Mouse (Mus musculus): ENCODE measurements around the gene Mme. TPM values are rescaled to one million over a fixed set of nuclear protein-coding genes. Genes with fewer than 3 reads are reported as not detected.
A peak's percentile ranks its signal among the peaks of the same experiment; 100 is the strongest.

Mme gene
- polyA plus RNA-seq, 1 experiment from 2014 or later, result 30.9 TPM

GRCm38 (mm10) chr3:63295657-63296231 is 54.4 kb downstream of the Mme start:
- Histone ChIP-seq H3K9ac (replicated peaks) (peak overlapping the region; percentile 90), H3K36me3 (no peaks in the 10 kb centered on the region), H3K4me2 (peak overlapping the region; percentile 82), H3K27me3 (no peaks in the 10 kb centered on the region), H3K4me3 (replicated peaks) (peak overlapping the region; percentile 79), H3K27ac (peak overlapping the region; percentile 97), H3K4me1 (replicated peaks) (peaks cover 12% of the 10 kb centered on the region), H3K9me3 (no peaks in the 10 kb centered on the region)
- ATAC-seq (ENCODE audit: insufficient number of reproducible peaks, insufficient read depth, low FRiP score, low TSS enrichment, low read depth), result peak; percentile 84
- WGBS, result under 1% methylated on average over 54 of the region's 54 CpGs

GRCm38 (mm10) chr3:63296411-63296810 is 55.1 kb downstream of the Mme start:
- Histone ChIP-seq H3K4me1 (replicated peaks) (peaks cover 12% of the 10 kb centered on the region), H3K9me3 (no peaks in the 10 kb centered on the region), H3K27ac (peak overlapping the region; percentile 97), H3K9ac (replicated peaks) (no peak overlapping the region), H3K4me2 (peak overlapping the region; percentile 82), H3K4me3 (replicated peaks) (peak overlapping the region; percentile 79), H3K27me3 (no peaks in the 10 kb centered on the region), H3K36me3 (no peaks in the 10 kb centered on the region)
- 3% methylated on average over 12 of the region's 12 CpGs for WGBS
- ATAC-seq (ENCODE audit: insufficient number of reproducible peaks, insufficient read depth, low FRiP score, low TSS enrichment, low read depth), result no peak

- WGBS, result 4% methylated on average over 6 of the region's 6 CpGs
- no peaks in the 10 kb centered on the region; the same call in 1 of the 2 replicates for H3K36me3 ChIP-seq
- peak overlapping the region; percentile 34 for H3K4me2 ChIP-seq
- ATAC-seq (ENCODE audit: insufficient number of reproducible peaks, insufficient read depth, low FRiP score, low TSS enrichment, low read depth), result no peak
- H3K4me3 ChIP-seq (replicated peaks), result 0 out of 2 replicates have a peak overlapping the region, but pooled peaks have one; percentile 9
- H3K9ac ChIP-seq (replicated peaks), result no peak overlapping the region
- peaks cover 12% of the 10 kb centered on the region for H3K4me1 ChIP-seq (replicated peaks)
- H3K27ac ChIP-seq, result no peak overlapping the region
- H3K9me3 ChIP-seq, result no peaks in the 10 kb centered on the region
- no peaks in the 10 kb centered on the region for H3K27me3 ChIP-seq
Measured at GRCm38 (mm10) chr3:63297787-63298186, 56.5 kb downstream of the Mme start.

GRCm38 (mm10) chr3:63315211-63315760 is 73.9 kb downstream of the Mme start:
- no peak for ATAC-seq (ENCODE audit: insufficient number of reproducible peaks, insufficient read depth, low FRiP score, low TSS enrichment, low read depth)
- 42% methylated on average over 7 of the region's 7 CpGs for WGBS
- H3K27me3 ChIP-seq, result no peaks in the 10 kb centered on the region
- H3K4me1 ChIP-seq (replicated peaks), result peaks cover 5% of the 10 kb centered on the region
- H3K27ac ChIP-seq, result no peak overlapping the region
- H3K4me3 ChIP-seq (replicated peaks), result no peak overlapping the region
- H3K9me3 ChIP-seq, result no peaks in the 10 kb centered on the region
- H3K36me3 ChIP-seq, result no peaks in the 10 kb centered on the region
- H3K9ac ChIP-seq (replicated peaks), result no peak overlapping the region
- H3K4me2 ChIP-seq, result no peak overlapping the region

- no peak overlapping the region for H3K27ac ChIP-seq
- WGBS, result 83% methylated on average over 3 of the region's 3 CpGs
- no peak overlapping the region for H3K4me2 ChIP-seq
- no peak overlapping the region for H3K9ac ChIP-seq (replicated peaks)
- no peaks in the 10 kb centered on the region for H3K9me3 ChIP-seq
- no peak for ATAC-seq (ENCODE audit: insufficient number of reproducible peaks, insufficient read depth, low FRiP score, low TSS enrichment, low read depth)
- H3K4me3 ChIP-seq (replicated peaks), result no peak overlapping the region
- no peaks in the 10 kb centered on the region for H3K27me3 ChIP-seq
- peaks cover 5% of the 10 kb centered on the region for H3K4me1 ChIP-seq (replicated peaks)
- no peaks in the 10 kb centered on the region for H3K36me3 ChIP-seq
Measured at GRCm38 (mm10) chr3:63317496-63317895, 76.2 kb downstream of the Mme start.

GRCm38 (mm10) chr3:63325615-63326014 is 84.3 kb downstream of the Mme start:
- H3K27me3 ChIP-seq, result no peaks in the 10 kb centered on the region
- H3K36me3 ChIP-seq, result no peaks in the 10 kb centered on the region
- no peaks in the 10 kb centered on the region for H3K4me1 ChIP-seq (replicated peaks)
- H3K9ac ChIP-seq (replicated peaks), result no peak overlapping the region
- no peak for ATAC-seq (ENCODE audit: insufficient number of reproducible peaks, insufficient read depth, low FRiP score, low TSS enrichment, low read depth)
- no peak overlapping the region for H3K4me2 ChIP-seq
- 77% methylated on average over 2 of the region's 2 CpGs for WGBS
- no peaks in the 10 kb centered on the region for H3K9me3 ChIP-seq
- no peak overlapping the region for H3K4me3 ChIP-seq (replicated peaks)
- H3K27ac ChIP-seq, result no peak overlapping the region

GRCm38 (mm10) chr3:63340110-63340509 is 98.8 kb downstream of the Mme start:
- H3K27ac ChIP-seq, result 0 out of 2 replicates have a peak overlapping the region, but pooled peaks have one; percentile 7
- no peaks in the 10 kb centered on the region for H3K36me3 ChIP-seq
- H3K9me3 ChIP-seq, result no peaks in the 10 kb centered on the region
- H3K4me3 ChIP-seq (replicated peaks), result no peak overlapping the region
- ATAC-seq (ENCODE audit: insufficient number of reproducible peaks, insufficient read depth, low FRiP score, low TSS enrichment, low read depth), result no peak
- WGBS, result 71% methylated on average over 2 of the region's 2 CpGs
- H3K4me1 ChIP-seq (replicated peaks), result no peaks in the 10 kb centered on the region; the same call in 1 of the 2 replicates
- no peak overlapping the region for H3K9ac ChIP-seq (replicated peaks)
- no peaks in the 10 kb centered on the region for H3K27me3 ChIP-seq
- H3K4me2 ChIP-seq, result no peak overlapping the region

GRCm38 (mm10) chr3:63340546-63340945 is 99.2 kb downstream of the Mme start:
- no peaks in the 10 kb centered on the region for H3K9me3 ChIP-seq
- 68% methylated on average over 3 of the region's 3 CpGs for WGBS
- no peaks in the 10 kb centered on the region for H3K36me3 ChIP-seq
- H3K4me2 ChIP-seq, result no peak overlapping the region
- no peaks in the 10 kb centered on the region for H3K27me3 ChIP-seq
- no peaks in the 10 kb centered on the region; the same call in 1 of the 2 replicates for H3K4me1 ChIP-seq (replicated peaks)
- no peak for ATAC-seq (ENCODE audit: insufficient number of reproducible peaks, insufficient read depth, low FRiP score, low TSS enrichment, low read depth)
- no peak overlapping the region for H3K9ac ChIP-seq (replicated peaks)
- no peak overlapping the region for H3K4me3 ChIP-seq (replicated peaks)
- H3K27ac ChIP-seq, result 0 out of 2 replicates have a peak overlapping the region, but pooled peaks have one; percentile 7

GRCm38 (mm10) chr3:63341481-63341880 is 100.1 kb downstream of the Mme start:
- no peaks in the 10 kb centered on the region for H3K27me3 ChIP-seq
- ATAC-seq (ENCODE audit: insufficient number of reproducible peaks, insufficient read depth, low FRiP score, low TSS enrichment, low read depth), result no peak
- no peaks in the 10 kb centered on the region; the same call in 1 of the 2 replicates for H3K4me1 ChIP-seq (replicated peaks)
- 94% methylated on average over 4 of the region's 4 CpGs for WGBS
- H3K9me3 ChIP-seq, result no peaks in the 10 kb centered on the region
- no peak overlapping the region for H3K4me2 ChIP-seq
- H3K36me3 ChIP-seq, result no peaks in the 10 kb centered on the region; the same call in 1 of the 2 replicates
- no peak overlapping the region for H3K9ac ChIP-seq (replicated peaks)
- H3K4me3 ChIP-seq (replicated peaks), result no peak overlapping the region
- no peak overlapping the region for H3K27ac ChIP-seq

GRCm38 (mm10) chr3:63344998-63345397 is 103.7 kb downstream of the Mme start:
- Histone ChIP-seq H3K4me2 (no peak overlapping the region), H3K27ac (peak overlapping the region; percentile 8; the same call in 1 of the 2 replicates), H3K4me3 (replicated peaks) (no peak overlapping the region), H3K27me3 (no peaks in the 10 kb centered on the region), H3K9ac (replicated peaks) (no peak overlapping the region), H3K36me3 (peaks cover 18% of the 10 kb centered on the region), H3K9me3 (no peaks in the 10 kb centered on the region), H3K4me1 (replicated peaks) (no peaks in the 10 kb centered on the region; the same call in 1 of the 2 replicates)
- 37% methylated on average over 5 of the region's 5 CpGs for WGBS
- peak; percentile 64; the same call in 1 of the 2 replicates for ATAC-seq (ENCODE audit: insufficient number of reproducible peaks, insufficient read depth, low FRiP score, low TSS enrichment, low read depth)

- H3K4me1 ChIP-seq (replicated peaks), result no peaks in the 10 kb centered on the region; the same call in 1 of the 2 replicates
- no peaks in the 10 kb centered on the region for H3K27me3 ChIP-seq
- ATAC-seq (ENCODE audit: insufficient number of reproducible peaks, insufficient read depth, low FRiP score, low TSS enrichment, low read depth), result no peak
- H3K36me3 ChIP-seq, result peaks cover 18% of the 10 kb centered on the region
- H3K4me3 ChIP-seq (replicated peaks), result no peak overlapping the region
- no peak overlapping the region for H3K9ac ChIP-seq (replicated peaks)
- H3K27ac ChIP-seq, result no peak overlapping the region
- 70% methylated on average over 2 of the region's 2 CpGs for WGBS
- no peaks in the 10 kb centered on the region for H3K9me3 ChIP-seq
- no peak overlapping the region for H3K4me2 ChIP-seq
Measured at GRCm38 (mm10) chr3:63348893-63349426, 107.6 kb downstream of the Mme start.
